Mouse (Mus musculus): ENCODE results near the gene Adam23. TPM values are rescaled to one million over a fixed set of nuclear protein-coding genes. Genes with fewer than 3 reads are reported as not detected.

Adam23 gene
- polyA plus RNA-seq (2015; fragmentation: Nextera tagmentation; extraction: Ambion mirVana) = 8.0 and 10.0 TPM in 2 replicates

GRCm38 (mm10) chr1:63445656-63446046 is at the start of gene Adam23:
TSS of gene Adam23 (plus strand) at chr1:63445891.

GRCm38 (mm10) chr1:63615668-63616067 is 170.0 kb downstream of the Adam23 start, which contains the start of gene Gm39653:
TSS of gene Gm39653 (plus strand) at chr1:63615968.

Other genes with a start within 250 kb of the Adam23 start
- 0.18 and 0.26 TPM in 2 replicates for gene Gpr1, start 231.3 kb upstream of the Adam23 start, polyA plus RNA-seq (2015; fragmentation: Nextera tagmentation; extraction: Ambion mirVana)
- 2.5 and 3.4 TPM in 2 replicates for gene Zdbf2, start 172.6 kb upstream of the Adam23 start, polyA plus RNA-seq (2015; fragmentation: Nextera tagmentation; extraction: Ambion mirVana)
- not detected in 2 replicates for gene Gm39653, start 170.1 kb downstream of the Adam23 start, polyA plus RNA-seq (2015; fragmentation: Nextera tagmentation; extraction: Ambion mirVana)
- gene Dytn, start 241.0 kb downstream of the Adam23 start, polyA plus RNA-seq (2015; fragmentation: Nextera tagmentation; extraction: Ambion mirVana) = not detected in 2 replicates

All from urinary bladder, postnatal 0 days (tissue).